8 mouse cellular contexts compared by ENCODE assay signal in genomic region chr11:98026570-98027296, GRCm38 (mm10). TPM values are rescaled to one million over a fixed set of nuclear protein-coding genes. Genes with fewer than 3 reads are reported as not detected.
DNase-seq lines count a peak whose midpoint lies in the region; ATAC-seq lines count a peak whose summit lies in the region.

Gene Rpl19 (plus strand): TSS chr11:98026710.

- WGBS in forebrain, embryonic 11.5 days: under 1% methylated on average over 69 of the region's 69 CpGs
- under 1% methylated on average over 60 of the region's 69 CpGs for WGBS in heart, embryonic 16.5 days
- WGBS in liver, embryonic 15.5 days (ENCODE audit: insufficient replicate concordance): under 1% methylated on average over 69 of the region's 69 CpGs
- WGBS in neural tube, embryonic 12.5 days: under 1% methylated on average over 69 of the region's 69 CpGs

- peaks cover 11% of the 10 kb centered on the region for H3K36me3 ChIP-seq in forebrain, embryonic 11.5 days (ENCODE audit: control insufficient read depth, insufficient read depth, low read length)
- H3K36me3 ChIP-seq in heart, embryonic 16.5 days (ENCODE audit: control insufficient read depth, insufficient read depth): peaks cover 23% of the 10 kb centered on the region
- peaks cover 31% of the 10 kb centered on the region for H3K36me3 ChIP-seq in liver, embryonic 15.5 days (replicated peaks)
- H3K36me3 ChIP-seq in neural tube, embryonic 12.5 days: peaks cover 33% of the 10 kb centered on the region

- peak within 1 kb of the TSS; percentile 99 for H3K9ac ChIP-seq in forebrain, embryonic 11.5 days (ENCODE audit: low read length)
- peak within 1 kb of the TSS; percentile 95 for H3K9ac ChIP-seq in heart, embryonic 16.5 days (ENCODE audit: low read length)
- peak within 1 kb of the TSS; percentile 97 for H3K9ac ChIP-seq in liver, embryonic 15.5 days
- peak within 1 kb of the TSS; percentile 99 for H3K9ac ChIP-seq in neural tube, embryonic 12.5 days

- H3K4me1 ChIP-seq in forebrain, embryonic 11.5 days (replicated peaks; ENCODE audit: control insufficient read depth, insufficient read depth, low read length): peaks cover 2% of the 10 kb centered on the region; the same call in 1 of the 2 replicates
- H3K4me1 ChIP-seq in heart, embryonic 16.5 days (ENCODE audit: control insufficient read depth, insufficient read depth, low read length): peaks cover 16% of the 10 kb centered on the region
- peaks cover 39% of the 10 kb centered on the region for H3K4me1 ChIP-seq in liver, embryonic 15.5 days (replicated peaks)
- H3K4me1 ChIP-seq in neural tube, embryonic 12.5 days: peaks cover 20% of the 10 kb centered on the region

- H3K27ac ChIP-seq in forebrain, embryonic 11.5 days (ENCODE audit: low read depth, low read length): peak within 1 kb of the TSS; percentile 67
- peak within 1 kb of the TSS; percentile 79 for H3K27ac ChIP-seq in heart, embryonic 16.5 days (ENCODE audit: low read length)
- H3K27ac ChIP-seq in liver, embryonic 15.5 days (replicated peaks): peak within 1 kb of the TSS; percentile 76
- H3K27ac ChIP-seq in neural tube, embryonic 12.5 days: peak within 1 kb of the TSS; percentile 78; the same call in 1 of the 2 replicates

- H3K9me3 ChIP-seq in forebrain, embryonic 11.5 days (ENCODE audit: control insufficient read depth, low read length): no peaks in the 10 kb centered on the region
- H3K9me3 ChIP-seq in heart, embryonic 16.5 days (replicated peaks; ENCODE audit: control insufficient read depth, low read length): no peaks in the 10 kb centered on the region
- no peaks in the 10 kb centered on the region for H3K9me3 ChIP-seq in liver, embryonic 15.5 days (replicated peaks)
- no peaks in the 10 kb centered on the region for H3K9me3 ChIP-seq in neural tube, embryonic 12.5 days

- no peaks in the 10 kb centered on the region for H3K27me3 ChIP-seq in forebrain, embryonic 11.5 days (ENCODE audit: control insufficient read depth, insufficient read depth, low read length)
- no peaks in the 10 kb centered on the region for H3K27me3 ChIP-seq in heart, embryonic 16.5 days (ENCODE audit: control insufficient read depth, insufficient read depth, low read length)
- H3K27me3 ChIP-seq in liver, embryonic 15.5 days: peaks cover 22% of the 10 kb centered on the region
- H3K27me3 ChIP-seq in neural tube, embryonic 12.5 days (replicated peaks): no peaks in the 10 kb centered on the region

- H3K4me2 ChIP-seq in forebrain, embryonic 11.5 days (ENCODE audit: low read depth, low read length, severe bottlenecking): peak within 1 kb of the TSS; percentile 92
- peak within 1 kb of the TSS; percentile 81 for H3K4me2 ChIP-seq in heart, embryonic 16.5 days (ENCODE audit: low read depth, low read length)
- H3K4me2 ChIP-seq in liver, embryonic 15.5 days: peak within 1 kb of the TSS; percentile 87
- H3K4me2 ChIP-seq in neural tube, embryonic 12.5 days (replicated peaks): peak within 1 kb of the TSS; percentile 75

- peak within 1 kb of the TSS; percentile 100 for H3K4me3 ChIP-seq in forebrain, embryonic 11.5 days (ENCODE audit: low read depth, low read length)
- peak within 1 kb of the TSS; percentile 69 for H3K4me3 ChIP-seq in heart, embryonic 16.5 days (ENCODE audit: low read length)
- H3K4me3 ChIP-seq in liver, embryonic 15.5 days (replicated peaks): peak within 1 kb of the TSS; percentile 94
- H3K4me3 ChIP-seq in neural tube, embryonic 12.5 days: peak within 1 kb of the TSS; percentile 100

- DNase-seq in CD8-positive naive resting alpha-beta T cell, adult 2 months (ENCODE audit: low read depth in 2 of 2, low spot score in 2 of 2): peak; percentile 89 to 90
- DNase-seq in c-Kit-positive CD71-negative TER-119-negative erythroid progenitor cells, embryonic 14.5 days (ENCODE audit: low read depth): peak; percentile 81
- DNase-seq in forebrain, embryonic 11.5 days (ENCODE audit: low spot score): peak; percentile 96
- peak; percentile 92 to 94 for DNase-seq in kidney, postnatal 36 days
- DNase-seq in telencephalon, adult 2 months (ENCODE audit: low read depth, low spot score): peak; percentile 85

- ATAC-seq in forebrain, embryonic 11.5 days (replicated peaks; ENCODE audit: low FRiP score): peak; percentile 67
- ATAC-seq in heart, embryonic 16.5 days (replicated peaks; ENCODE audit: extremely low read depth, insufficient read depth, low FRiP score): peak; percentile 74
- peak; percentile 81 for ATAC-seq in liver, embryonic 15.5 days (ENCODE audit: insufficient read depth)
- peak; percentile 54; the same call in 1 of the 2 replicates for ATAC-seq in neural tube, embryonic 12.5 days (ENCODE audit: low FRiP score, low read depth)

RNA-seq across cellular contexts. Expression of gene Rpl19, which starts in this region (rescaled TPM):
- polyA plus RNA-seq in forebrain, embryonic 11.5 days (2014; fragmentation: Nextera tagmentation; extraction: Ambion mirVana): 897 and 919 TPM in 2 replicates
- polyA plus RNA-seq in heart, embryonic 16.5 days (2015; fragmentation: Nextera tagmentation; extraction: Ambion mirVana): 596 and 670 TPM in 2 replicates
- polyA plus RNA-seq in liver, embryonic 15.5 days (2015; fragmentation: Nextera tagmentation; extraction: Ambion mirVana): 535 and 549 TPM in 2 replicates
- polyA plus RNA-seq in neural tube, embryonic 12.5 days (2016; fragmentation: Nextera tagmentation; extraction: Ambion mirVana): 709 and 737 TPM in 2 replicates

Comparison
In these comparisons a context has a peak if more than half of its experiments do, and no peak if none do; other contexts are left out.
1. Peak in every context shown above with its lines: DNase-seq, ATAC-seq, H3K4me3 ChIP-seq and H3K27ac ChIP-seq.